In the genomic region with DNA sequence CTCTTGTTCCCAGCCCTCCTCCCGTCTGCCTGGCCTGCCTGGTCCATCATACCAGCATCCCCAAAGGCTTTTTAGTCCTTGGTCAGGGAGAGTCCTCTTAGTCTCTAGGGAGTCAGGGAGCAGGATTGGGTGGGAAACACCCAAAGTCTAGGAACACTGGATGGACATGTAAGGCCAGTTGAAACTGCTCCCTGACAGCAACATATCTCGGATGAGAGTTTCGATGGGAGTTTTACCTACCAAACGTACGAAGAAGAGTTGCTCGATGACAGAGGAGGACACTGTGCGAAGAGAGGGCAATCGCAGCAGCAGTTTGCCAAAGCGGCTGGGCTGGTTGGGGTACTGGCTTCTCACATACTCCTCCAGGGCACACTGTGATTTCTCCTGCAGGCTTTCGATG, we compare ENCODE assay signal across 17 mouse cellular contexts. TPM values are rescaled to one million over a fixed set of nuclear protein-coding genes. Genes with fewer than 3 reads are reported as not detected.
DNase-seq lines count a peak whose midpoint lies in the region; ATAC-seq and TF ChIP-seq lines count a peak whose summit lies in the region.
"Had no signal": no experiment of that assay in that cellular context is flagged by ENCODE, and none has a peak within 500 bp of the region (broad histone marks: within the 10 kb centered on the region; RNA-seq: fewer than 3 reads in every experiment).

No protein-coding gene starts in this region.

- no peaks in the 10 kb centered on the region for H3K9me3 ChIP-seq in forebrain, embryonic 15.5 days
- H3K9me3 ChIP-seq in limb, embryonic 11.5 days (ENCODE audit: control insufficient read depth, low read length), result no peaks in the 10 kb centered on the region
- H3K9me3 ChIP-seq in neural tube, embryonic 13.5 days, result no peaks in the 10 kb centered on the region
- H3K9me3 ChIP-seq: stomach, embryonic 15.5 days had no signal

- peaks cover 42% of the 10 kb centered on the region for H3K4me1 ChIP-seq in forebrain, embryonic 15.5 days
- H3K4me1 ChIP-seq in limb, embryonic 11.5 days (ENCODE audit: control insufficient read depth, insufficient read depth, low read length), result peaks cover 4% of the 10 kb centered on the region; the same call in 1 of the 2 replicates
- peaks cover 82% of the 10 kb centered on the region for H3K4me1 ChIP-seq in neural tube, embryonic 13.5 days (replicated peaks)
- H3K4me1 ChIP-seq: stomach, embryonic 15.5 days had no signal

- ATAC-seq in forebrain, embryonic 15.5 days (replicated peaks), result no peak
- ATAC-seq in limb, embryonic 11.5 days (ENCODE audit: insufficient number of reproducible peaks, low FRiP score, low TSS enrichment, low read depth), result no peak
- ATAC-seq in neural tube, embryonic 13.5 days (ENCODE audit: low read depth), result no peak
- ATAC-seq in megakaryocyte progenitor cell, adult 5-6 weeks (replicated peaks; ENCODE audit: poor library complexity), result no peak
- ATAC-seq: activated CD4-positive, CD25-positive, alpha-beta regulatory T cell, adult 4 months had no signal

- peak overlapping the region; percentile 75 for H3K27ac ChIP-seq in layer of hippocampus, adult 2 months
- peak overlapping the region; percentile 87 for H3K27ac ChIP-seq in forebrain, embryonic 15.5 days (replicated peaks)
- no peak overlapping the region for H3K27ac ChIP-seq in limb, embryonic 11.5 days (replicated peaks; ENCODE audit: low read depth, low read length)
- 0 out of 2 replicates have a peak overlapping the region, but pooled peaks have one; percentile 28 for H3K27ac ChIP-seq in neural tube, embryonic 13.5 days (replicated peaks)
- H3K27ac ChIP-seq: kidney, postnatal 0 days; macrophage; stomach, embryonic 15.5 days had no signal

- WGBS in forebrain, embryonic 15.5 days, result 29% methylated on average over 10 of the region's 10 CpGs
- WGBS in limb, embryonic 11.5 days, result 28% methylated on average over 10 of the region's 10 CpGs
- WGBS in neural tube, embryonic 13.5 days, result 36% methylated on average over 10 of the region's 10 CpGs

- H3K4me3 ChIP-seq in layer of hippocampus, adult 2 months, result peak overlapping the region; percentile 26
- peak overlapping the region; percentile 89 for H3K4me3 ChIP-seq in forebrain, embryonic 15.5 days
- H3K4me3 ChIP-seq in limb, embryonic 11.5 days (ENCODE audit: low read depth, low read length), result no peak overlapping the region
- H3K4me3 ChIP-seq in neural tube, embryonic 13.5 days, result peak overlapping the region; percentile 16
- H3K4me3 ChIP-seq: stomach, embryonic 15.5 days had no signal

- no peak for DNase-seq in layer of hippocampus, adult 2 months (ENCODE audit: low spot score in 2 of 2)
- DNase-seq in layer of hippocampus, adult 11-12 months (ENCODE audit: low spot score), result no peak
- DNase-seq in limb, embryonic 11.5 days (ENCODE audit: low spot score), result peak; percentile 21
- DNase-seq in natural killer cell, adult 2 months (ENCODE audit: low spot score in 2 of 2), result no peak
- no peak for DNase-seq in urinary bladder, postnatal 10 days (ENCODE audit: low spot score)
- DNase-seq: cerebellum, adult 9-11 months; heart, adult 11 months; right cerebral cortex, postnatal 14 days; thymus, postnatal 36 days had no signal

- peaks cover 6% of the 10 kb centered on the region; the same call in 1 of the 2 replicates for H3K27me3 ChIP-seq in forebrain, embryonic 15.5 days
- H3K27me3 ChIP-seq in limb, embryonic 11.5 days (ENCODE audit: control insufficient read depth, insufficient read depth, low read length), result peaks cover 75% of the 10 kb centered on the region
- H3K27me3 ChIP-seq in neural tube, embryonic 13.5 days, result peaks cover 11% of the 10 kb centered on the region; the same call in 1 of the 2 replicates

- H3K9ac ChIP-seq in forebrain, embryonic 15.5 days (replicated peaks), result peak overlapping the region; percentile 53
- no peak overlapping the region for H3K9ac ChIP-seq in limb, embryonic 11.5 days (ENCODE audit: low read length)
- peak overlapping the region; percentile 56 for H3K9ac ChIP-seq in neural tube, embryonic 13.5 days
- H3K9ac ChIP-seq: stomach, embryonic 15.5 days had no signal

- H3K36me3 ChIP-seq in forebrain, embryonic 15.5 days, result no peaks in the 10 kb centered on the region
- H3K36me3 ChIP-seq in limb, embryonic 11.5 days (ENCODE audit: control insufficient read depth, insufficient read depth, low read length), result no peaks in the 10 kb centered on the region
- H3K36me3 ChIP-seq in neural tube, embryonic 13.5 days, result peaks cover 25% of the 10 kb centered on the region; the same call in 1 of the 2 replicates

- H3K4me2 ChIP-seq in forebrain, embryonic 15.5 days (replicated peaks), result peak overlapping the region; percentile 60
- H3K4me2 ChIP-seq in limb, embryonic 11.5 days (ENCODE audit: low read depth, severe bottlenecking), result no peak overlapping the region
- peak overlapping the region; percentile 88 for H3K4me2 ChIP-seq in neural tube, embryonic 13.5 days
- H3K4me2 ChIP-seq: stomach, embryonic 15.5 days had no signal

- TF ChIP-seq CTCF in layer of hippocampus, adult 2 months (conservative IDR thresholded peaks at IDR 0.05), result no peak

RNA-seq across cellular contexts. Expression of a gene that starts 10.0 kb away (rescaled TPM):
- 10 to 100 TPM; 89.4 to 98.1 TPM for total RNA-seq in layer of hippocampus, adult 2 months (2021)
- 77.7 and 88.5 TPM in 2 replicates for polyA plus RNA-seq in forebrain, embryonic 15.5 days (2015; fragmentation: Nextera tagmentation; extraction: Ambion mirVana)
- 12.2 and 15.0 TPM in 2 replicates for polyA plus RNA-seq in limb, embryonic 11.5 days (2014; fragmentation: Nextera tagmentation; extraction: Ambion mirVana)
- 46.8 and 47.9 TPM in 2 replicates for polyA plus RNA-seq in neural tube, embryonic 13.5 days (2015; fragmentation: Nextera tagmentation; extraction: Ambion mirVana)
- not detected in 2 replicates for total RNA-seq in megakaryocyte progenitor cell, adult 5-6 weeks (2015)
- total RNA-seq in megakaryocyte progenitor cell, adult 5-6 weeks (2017), result not detected in 2 replicates
- total RNA-seq: hematopoietic stem cell, adult 5-6 weeks had no signal
- polyA plus RNA-seq: activated CD4-positive, CD25-positive, alpha-beta regulatory T cell, adult 4 months; macrophage had no signal
